Mouse (Mus musculus) 3T3-L1 (cell line): ENCODE data around the gene Exoc6.

Experiments used
- DNase-seq: peaks from one replicate; pipeline ENCODE4 v3.0.0-alpha.2; 2015; ENCODE audit warnings: low read depth, low spot score

Gene Exoc6

DNA sequence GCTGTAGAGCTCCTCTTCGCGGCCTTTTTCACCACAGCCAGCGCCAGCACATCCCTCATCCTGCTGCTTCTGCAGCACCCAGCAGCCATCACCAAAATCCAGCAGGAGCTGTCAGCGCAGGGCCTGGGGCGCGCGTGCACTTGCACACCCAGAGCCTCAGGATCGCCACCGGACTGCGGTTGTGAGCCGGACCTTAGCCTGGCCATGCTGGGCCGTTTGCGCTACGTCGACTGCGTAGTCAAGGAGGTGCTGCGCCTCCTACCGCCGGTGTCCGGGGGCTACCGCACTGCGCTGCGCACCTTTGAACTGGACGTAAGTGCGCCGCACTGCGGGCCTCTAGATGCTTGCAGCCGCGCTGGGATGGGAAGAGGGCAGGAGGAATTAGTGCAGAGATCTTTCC, 140.5 kb downstream of the Exoc6 start:
- DNase-seq = no peak

DNA sequence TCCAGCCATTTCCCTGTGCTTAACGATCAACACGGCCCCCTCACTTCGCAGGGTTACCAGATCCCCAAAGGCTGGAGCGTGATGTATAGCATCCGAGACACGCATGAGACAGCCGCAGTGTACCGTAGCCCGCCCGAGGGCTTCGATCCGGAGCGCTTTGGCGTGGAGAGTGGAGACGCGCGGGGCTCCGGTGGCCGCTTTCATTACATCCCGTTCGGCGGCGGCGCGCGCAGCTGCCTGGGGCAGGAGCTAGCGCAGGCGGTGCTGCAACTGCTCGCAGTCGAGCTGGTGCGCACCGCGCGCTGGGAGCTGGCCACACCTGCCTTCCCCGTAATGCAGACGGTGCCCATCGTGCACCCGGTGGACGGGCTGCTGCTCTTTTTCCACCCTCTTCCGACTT, 142.7 kb downstream of the Exoc6 start:
- no peak for DNase-seq

GRCm38 (mm10) chr19:37695146-37695545, 144.9 kb downstream of the Exoc6 start:
- DNase-seq = no peak

- no peak for DNase-seq
Observed at GRCm38 (mm10) chr19:37695762-37696602, 145.8 kb downstream of the Exoc6 start.

GRCm38 (mm10) chr19:37696603-37697334, 146.6 kb downstream of the Exoc6 start:
- no peak for DNase-seq

- no peak for DNase-seq
Observed at GRCm38 (mm10) chr19:37697335-37697636, 147.1 kb downstream of the Exoc6 start.

- no peak for DNase-seq
Observed at GRCm38 (mm10) chr19:37697651-37698272, 147.5 kb downstream of the Exoc6 start, which contains the start of gene Cyp26a1. Gene Cyp26a1, plus strand, starts transcription at chr19:37697798.

DNA sequence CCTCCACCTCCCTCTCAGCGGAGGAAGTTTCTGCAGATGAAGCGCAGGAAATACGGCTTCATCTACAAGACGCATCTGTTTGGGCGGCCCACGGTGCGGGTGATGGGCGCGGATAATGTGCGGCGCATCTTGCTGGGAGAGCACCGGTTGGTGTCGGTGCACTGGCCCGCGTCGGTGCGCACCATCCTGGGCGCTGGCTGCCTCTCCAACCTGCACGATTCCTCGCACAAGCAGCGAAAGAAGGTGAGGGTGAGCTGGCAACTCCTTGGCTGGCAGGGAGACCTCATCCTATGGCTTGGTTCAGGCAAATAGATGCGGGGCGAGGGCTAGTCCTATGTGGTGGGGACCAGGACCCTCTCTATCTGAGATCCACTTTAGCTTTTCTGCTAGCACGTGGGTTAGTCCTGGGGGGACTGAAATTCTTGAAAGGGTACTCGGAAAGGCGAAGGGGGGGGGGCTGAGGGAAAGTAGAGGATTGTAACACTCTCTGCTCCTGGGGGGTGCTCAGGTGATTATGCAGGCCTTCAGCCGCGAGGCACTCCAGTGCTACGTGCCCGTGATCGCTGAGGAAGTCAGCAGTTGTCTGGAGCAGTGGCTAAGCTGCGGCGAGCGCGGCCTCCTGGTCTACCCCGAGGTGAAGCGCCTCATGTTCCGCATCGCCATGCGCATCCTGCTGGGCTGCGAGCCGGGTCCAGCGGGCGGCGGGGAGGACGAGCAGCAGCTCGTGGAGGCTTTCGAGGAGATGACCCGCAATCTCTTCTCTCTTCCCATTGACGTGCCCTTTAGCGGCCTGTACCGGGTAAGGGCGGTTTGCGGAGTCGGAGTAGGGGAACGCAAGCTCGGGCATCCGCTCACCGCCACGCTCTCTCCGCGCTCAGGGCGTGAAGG, 148.3 kb downstream of the Exoc6 start:
- DNase-seq = no peak

DNA sequence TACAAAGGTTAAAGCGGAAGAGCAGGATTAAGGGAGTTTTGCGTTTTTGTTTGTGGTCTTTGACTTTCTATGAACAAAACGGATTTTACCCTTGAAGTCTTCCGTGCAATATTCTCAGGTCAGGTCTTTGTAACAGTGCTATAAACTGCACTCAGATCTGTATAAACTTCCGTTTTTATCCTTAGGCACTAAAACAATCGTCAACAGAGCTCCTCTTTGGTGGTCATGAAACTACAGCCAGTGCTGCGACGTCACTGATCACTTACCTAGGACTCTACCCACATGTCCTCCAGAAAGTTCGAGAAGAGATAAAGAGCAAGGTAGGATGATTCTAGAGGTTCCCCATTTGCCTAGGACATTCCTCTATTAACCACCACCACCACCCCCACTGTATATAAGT, 149.5 kb downstream of the Exoc6 start:
- DNase-seq = no peak

DNA sequence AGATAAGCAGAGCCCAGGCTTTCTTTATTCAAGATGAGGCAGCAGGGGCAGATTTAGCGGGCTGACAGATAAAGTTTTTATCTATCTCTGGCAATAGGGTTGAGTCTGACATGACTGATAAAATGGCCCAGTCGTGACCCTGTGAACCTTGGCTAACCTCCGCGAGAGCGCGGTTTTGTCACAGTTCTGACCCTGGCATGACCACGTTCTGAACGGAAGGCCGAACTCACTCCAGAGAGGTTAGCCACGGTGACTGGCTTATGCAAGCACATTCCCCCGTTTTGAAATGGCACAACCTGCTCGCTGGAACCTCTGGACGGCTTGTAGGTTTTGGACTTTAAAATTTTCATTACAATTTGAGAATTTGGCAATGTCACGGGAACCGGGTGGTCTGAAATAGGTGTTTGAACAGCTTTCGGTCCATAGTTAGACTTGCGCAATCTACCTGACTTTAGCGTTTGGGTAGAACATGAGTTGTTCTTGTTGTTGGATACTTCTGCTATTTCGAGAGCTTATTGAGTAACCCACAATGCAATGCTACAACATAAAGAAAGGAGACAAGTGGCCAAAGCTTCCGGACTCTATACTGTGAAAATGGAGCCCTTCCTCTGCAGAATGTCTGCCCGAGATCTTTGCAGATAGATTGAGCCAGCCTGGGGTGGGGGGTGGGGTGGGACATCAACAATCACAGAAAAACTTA, 152.3 kb downstream of the Exoc6 start:
- no peak for DNase-seq

- peak; percentile 87 for DNase-seq
Observed at GRCm38 (mm10) chr19:37703902-37704509, 153.8 kb downstream of the Exoc6 start.

DNA sequence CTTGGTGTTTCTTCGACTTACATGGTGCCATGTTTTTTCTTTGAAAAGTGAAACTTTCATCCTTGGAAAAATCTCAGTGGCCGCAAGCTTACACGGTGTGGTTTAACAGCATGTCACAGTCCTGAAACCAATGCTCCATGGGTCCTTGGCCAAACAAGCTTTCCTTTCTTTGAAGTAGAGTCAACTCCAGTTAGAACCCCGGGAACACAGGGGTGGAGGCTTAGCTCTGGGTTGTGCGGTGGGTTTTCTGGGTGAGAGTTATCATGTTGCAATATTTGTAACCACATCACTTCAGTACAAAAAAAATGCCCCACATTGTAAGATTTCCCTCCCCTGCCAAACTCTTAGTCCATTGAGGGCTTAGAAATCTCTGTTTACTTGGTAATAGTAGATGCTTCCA, 155.5 kb downstream of the Exoc6 start:
- no peak for DNase-seq

GRCm38 (mm10) chr19:37714681-37715080, 164.5 kb downstream of the Exoc6 start:
- DNase-seq = no peak

- DNase-seq = no peak
Observed at GRCm38 (mm10) chr19:37715980-37716379, 165.8 kb downstream of the Exoc6 start.

DNA sequence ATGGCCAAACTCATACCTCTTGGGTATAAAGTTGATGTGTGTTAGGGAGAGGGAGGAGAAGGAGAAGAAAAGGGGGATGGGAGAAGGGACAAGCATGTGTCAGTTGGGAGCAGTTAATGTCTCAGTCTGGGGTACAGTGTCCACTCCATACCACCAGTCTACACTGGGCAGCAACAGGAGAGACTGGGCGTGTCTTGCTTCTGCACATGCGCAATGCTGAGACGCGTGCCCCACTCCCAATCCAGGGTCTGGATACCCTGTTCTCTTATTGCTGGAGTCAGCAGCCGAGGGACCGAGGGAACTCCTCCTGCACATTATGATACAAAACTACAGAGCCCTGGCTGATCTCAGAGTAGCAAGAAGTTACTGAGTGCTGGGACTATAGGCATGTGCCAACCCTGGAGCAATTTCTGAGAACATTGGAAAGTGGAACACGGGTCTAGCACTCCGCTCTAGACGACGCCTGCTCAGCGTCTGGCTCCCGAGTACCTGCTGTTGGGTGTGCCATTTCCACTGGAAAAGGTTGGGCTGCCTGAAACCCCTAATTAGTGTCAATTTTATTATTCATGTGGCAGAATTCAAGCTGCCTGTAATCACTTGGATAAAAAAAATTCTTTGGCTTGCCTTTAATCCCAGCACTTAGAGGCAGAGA, 166.4 kb downstream of the Exoc6 start:
- DNase-seq = no peak

DNA sequence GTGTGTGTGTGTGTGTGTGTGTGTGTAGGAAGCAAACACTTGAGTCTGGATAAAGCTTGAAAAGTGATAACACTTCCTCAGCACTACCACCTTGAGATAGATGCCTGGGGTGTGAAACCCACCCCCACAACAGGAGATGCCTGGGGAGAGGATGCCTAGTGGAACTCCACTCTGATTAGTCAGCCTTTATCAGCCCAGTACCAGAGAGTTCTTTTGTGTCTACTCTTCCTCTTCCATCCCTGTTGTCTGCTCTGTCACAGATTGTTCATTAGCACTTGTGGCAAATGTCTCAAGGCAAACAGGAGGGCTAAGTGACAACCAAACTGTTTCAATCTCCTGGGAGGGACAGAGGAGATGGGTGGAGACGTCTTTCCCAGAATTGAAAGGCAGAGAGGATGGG, 168.9 kb downstream of the Exoc6 start:
- DNase-seq = no peak

DNA sequence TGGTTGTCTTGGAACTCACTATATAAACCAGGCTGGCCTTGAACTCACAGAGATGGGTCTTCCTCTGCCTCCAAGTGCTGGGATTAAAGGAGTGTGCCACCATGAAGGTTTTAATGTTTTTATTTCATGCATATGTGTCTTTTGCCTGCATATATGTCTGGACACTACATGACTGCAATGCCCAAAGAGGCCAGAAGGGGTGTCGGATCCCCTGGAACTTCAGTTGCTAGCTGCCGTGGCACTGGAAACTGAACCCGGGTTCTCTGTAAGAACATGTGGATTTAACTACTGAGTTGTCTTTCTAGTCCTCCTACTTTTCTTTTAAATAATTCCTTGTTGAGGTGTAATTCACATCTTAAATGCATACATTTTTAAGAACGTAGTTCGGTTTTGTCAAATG, 174.4 kb downstream of the Exoc6 start:
- DNase-seq = no peak

DNA sequence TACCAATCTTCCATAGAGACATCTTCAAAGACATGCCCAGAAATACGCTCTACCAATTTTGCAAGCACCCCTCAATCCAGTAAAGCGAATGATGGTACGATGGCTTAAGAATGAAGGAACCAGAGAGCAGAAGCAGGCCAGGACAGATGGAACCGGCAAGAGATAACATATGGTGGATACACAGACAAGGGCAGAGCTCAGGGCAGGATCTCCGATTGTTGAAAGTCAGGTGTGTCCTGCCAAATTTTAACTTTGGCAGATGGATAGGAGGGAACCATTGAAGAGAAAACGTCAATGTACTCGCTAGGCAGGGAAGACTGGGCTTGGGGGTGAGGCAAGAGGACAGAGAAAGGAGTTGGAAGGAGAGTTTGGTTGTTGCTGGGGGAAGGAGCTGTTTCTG, 176.4 kb downstream of the Exoc6 start:
- DNase-seq = no peak

- DNase-seq = no peak
Observed at GRCm38 (mm10) chr19:37727366-37727765, 177.1 kb downstream of the Exoc6 start.
